Mouse (Mus musculus) hindbrain, embryonic 16.5 days (tissue): Measurements from ENCODE around the gene Itga1. TPM values are rescaled to one million over a fixed set of nuclear protein-coding genes. Genes with fewer than 3 reads are reported as not detected.

Experiments
- ATAC-seq: fragments of 200-750 bp; cut with Nextera tagmentation; 2 replicates; pipeline ENCODE4 v1.8.0; 2017; ENCODE audit warnings: moderate TSS enrichment, moderate library complexity
- H3K27ac ChIP-seq: fragments of 300-500 bp; sonication (generic); 2 replicates; pipeline ENCODE4 v1.5.1; 2014; ENCODE audit warnings: low read depth, mild to moderate bottlenecking, control low read depth, low read length, moderate library complexity
- H3K27me3 ChIP-seq: fragments of 300-500 bp; sonication (generic); replicated peaks from 2 replicates; pipeline ENCODE4 v1.6.1; 2014; ENCODE audit warnings: low read length; ENCODE audit not compliant: control insufficient read depth, insufficient read depth
- H3K36me3 ChIP-seq: fragments of 300-500 bp; sonication (generic); 2 replicates; pipeline ENCODE4 v1.6.1; 2014; ENCODE audit warnings: mild to moderate bottlenecking, low read length, moderate library complexity, mixed read lengths; ENCODE audit not compliant: control insufficient read depth, insufficient read depth
- H3K4me1 ChIP-seq: fragments of 300-500 bp; sonication (generic); 2 replicates; pipeline ENCODE4 v1.6.1; 2014; ENCODE audit warnings: low read depth, low read length; ENCODE audit not compliant: control insufficient read depth, insufficient read depth
- H3K4me2 ChIP-seq: fragments of 300-500 bp; sonication (generic); 2 replicates; pipeline ENCODE4 v1.6.1; 2014; ENCODE audit warnings: mild to moderate bottlenecking, low read length, control low read depth, moderate library complexity
- H3K4me3 ChIP-seq: fragments of 300-500 bp; sonication (generic); 2 replicates; pipeline ENCODE4 v1.5.1; 2014; ENCODE audit warnings: mild to moderate bottlenecking, low read length, control low read depth, moderate library complexity
- H3K9ac ChIP-seq: fragments of 300-500 bp; sonication (generic); 2 replicates; pipeline ENCODE4 v1.6.1; 2014; ENCODE audit warnings: low read depth, mild to moderate bottlenecking, control low read depth, low read length, moderate library complexity
- H3K9me3 ChIP-seq: fragments of 300-500 bp; sonication (generic); 2 replicates; pipeline ENCODE4 v1.6.1; 2014; ENCODE audit warnings: mild to moderate bottlenecking, low read length, moderate library complexity; ENCODE audit not compliant: control insufficient read depth
- WGBS: fragments of 180-500 bp; shearing (Covaris S2); extraction: QIAGEN DNeasy Blood & Tissue Kit; methylation state at CpG from one replicate; pipeline ENCODE4 v1.1.7; 2014; 5-methylcytosine and 5-hydroxymethylcytosine counted together
- polyA plus RNA-seq: library from polyadenylated mRNA; unstranded; fragments of >200 nt; fragmentation: Nextera tagmentation; extraction: Ambion mirVana; gene quantifications from 2 replicates; pipeline ENCODE4 v1.2.1, GENCODE M21; 2015

The Itga1 gene
- polyA plus RNA-seq, 1 experiment from 2014 or later = 6.2 TPM

DNA sequence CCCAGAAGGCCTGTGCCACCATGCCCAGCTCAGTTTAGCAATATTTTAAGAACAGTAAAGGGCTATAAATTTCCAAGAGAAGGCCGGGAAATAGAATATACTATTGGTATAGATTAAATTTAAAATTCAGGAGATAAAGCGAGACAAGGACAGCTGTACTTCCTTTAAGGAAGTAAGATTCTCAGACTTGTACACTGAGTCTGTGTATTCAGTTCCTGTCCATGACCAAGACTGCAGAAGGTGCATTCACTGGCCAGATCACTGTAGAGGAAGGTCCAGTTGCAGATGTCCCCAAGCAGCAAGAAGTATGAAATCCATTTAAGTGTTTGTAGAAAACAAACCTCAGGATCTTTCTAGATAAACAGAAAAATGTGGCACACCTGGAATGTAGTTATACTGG is 28.3 kb upstream of the Itga1 start:
- no peaks in the 10 kb centered on the region for H3K9me3 ChIP-seq
- no peak overlapping the region for H3K4me2 ChIP-seq
- WGBS = 93% methylated on average over 2 of the region's 2 CpGs
- no peaks in the 10 kb centered on the region for H3K36me3 ChIP-seq
- no peak for ATAC-seq
- no peak overlapping the region for H3K9ac ChIP-seq
- no peaks in the 10 kb centered on the region for H3K4me1 ChIP-seq
- no peak overlapping the region for H3K4me3 ChIP-seq
- H3K27ac ChIP-seq = no peak overlapping the region
- H3K27me3 ChIP-seq = no peaks in the 10 kb centered on the region

GRCm38 (mm10) chr13:115127826-115128225 is 26.1 kb upstream of the Itga1 start:
- Histone ChIP-seq H3K9ac (no peak overlapping the region), H3K9me3 (no peaks in the 10 kb centered on the region), H3K4me1 (no peaks in the 10 kb centered on the region), H3K4me3 (no peak overlapping the region), H3K36me3 (no peaks in the 10 kb centered on the region), H3K4me2 (no peak overlapping the region), H3K27ac (no peak overlapping the region), H3K27me3 (no peaks in the 10 kb centered on the region)
- ATAC-seq = no peak
- 82% methylated on average over 1 of the region's 1 CpGs for WGBS

- H3K9ac ChIP-seq = no peak overlapping the region
- H3K4me3 ChIP-seq = no peak overlapping the region
- no peaks in the 10 kb centered on the region for H3K9me3 ChIP-seq
- ATAC-seq = no peak
- H3K36me3 ChIP-seq = no peaks in the 10 kb centered on the region
- H3K27ac ChIP-seq = no peak overlapping the region
- 97% methylated on average over 2 of the region's 2 CpGs for WGBS
- no peaks in the 10 kb centered on the region for H3K4me1 ChIP-seq
- no peaks in the 10 kb centered on the region for H3K27me3 ChIP-seq
- no peak overlapping the region for H3K4me2 ChIP-seq
Observed at GRCm38 (mm10) chr13:115126534-115126933, 24.8 kb upstream of the Itga1 start.

GRCm38 (mm10) chr13:115125130-115125529 is 23.4 kb upstream of the Itga1 start:
- Histone ChIP-seq H3K9ac (no peak overlapping the region), H3K4me1 (no peaks in the 10 kb centered on the region), H3K4me3 (no peak overlapping the region), H3K9me3 (no peaks in the 10 kb centered on the region), H3K36me3 (no peaks in the 10 kb centered on the region), H3K4me2 (no peak overlapping the region), H3K27ac (no peak overlapping the region), H3K27me3 (no peaks in the 10 kb centered on the region)
- no peak for ATAC-seq
- 90% methylated on average over 4 of the region's 4 CpGs for WGBS

DNA sequence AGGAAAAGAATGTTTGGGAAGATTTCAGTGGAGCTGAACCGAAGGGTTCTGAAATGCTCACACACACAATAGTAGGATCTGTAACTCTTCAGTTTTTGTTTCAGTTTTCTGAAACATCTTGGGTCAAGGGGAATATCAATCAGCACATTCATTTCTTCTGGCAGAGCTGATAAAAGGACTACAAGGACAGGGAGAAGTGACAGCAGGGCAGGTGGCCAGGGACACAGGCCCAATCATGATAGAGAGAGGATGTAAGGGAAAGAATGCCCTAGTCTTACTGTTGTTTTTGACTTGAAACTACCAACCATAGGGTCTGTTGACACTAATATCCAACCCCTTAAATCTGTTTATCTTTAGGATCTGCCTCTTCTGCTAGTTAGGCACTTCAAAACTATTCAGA is 22.8 kb upstream of the Itga1 start:
- Histone ChIP-seq H3K36me3 (no peaks in the 10 kb centered on the region), H3K4me1 (no peaks in the 10 kb centered on the region), H3K9ac (no peak overlapping the region), H3K4me2 (no peak overlapping the region), H3K4me3 (no peak overlapping the region), H3K27me3 (no peaks in the 10 kb centered on the region), H3K9me3 (no peaks in the 10 kb centered on the region), H3K27ac (no peak overlapping the region)
- ATAC-seq = no peak
- WGBS = 80% methylated on average over 1 of the region's 1 CpGs

DNA sequence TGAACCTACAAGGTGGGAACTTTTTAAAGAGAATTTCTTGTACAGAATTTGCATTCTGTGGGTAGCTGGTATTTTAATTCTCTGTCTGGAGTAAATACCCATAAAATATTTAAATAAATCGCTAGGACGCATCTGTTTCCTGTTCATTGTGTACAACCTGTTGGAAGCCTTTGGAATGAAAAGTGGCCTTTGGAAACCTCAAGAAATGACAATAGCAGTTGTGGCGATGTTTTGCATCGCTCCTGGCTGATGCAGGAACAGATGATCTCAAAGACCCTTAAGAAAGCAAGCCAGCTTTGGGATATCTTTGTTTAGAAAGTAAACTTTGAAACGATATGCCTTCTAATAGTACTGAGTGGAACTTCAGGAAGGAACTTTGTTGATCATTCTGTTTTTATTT is 17.0 kb upstream of the Itga1 start:
- Histone ChIP-seq H3K9ac (no peak overlapping the region), H3K4me2 (no peak overlapping the region), H3K4me1 (no peaks in the 10 kb centered on the region), H3K27ac (no peak overlapping the region), H3K9me3 (no peaks in the 10 kb centered on the region), H3K36me3 (no peaks in the 10 kb centered on the region), H3K4me3 (no peak overlapping the region), H3K27me3 (no peaks in the 10 kb centered on the region)
- WGBS = 53% methylated on average over 5 of the region's 5 CpGs
- no peak for ATAC-seq

- Histone ChIP-seq H3K9ac (no peak overlapping the region), H3K9me3 (no peaks in the 10 kb centered on the region), H3K27ac (no peak overlapping the region), H3K27me3 (no peaks in the 10 kb centered on the region), H3K4me1 (no peaks in the 10 kb centered on the region), H3K36me3 (no peaks in the 10 kb centered on the region), H3K4me2 (no peak overlapping the region), H3K4me3 (no peak overlapping the region)
- 83% methylated on average over 3 of the region's 3 CpGs for WGBS
- ATAC-seq = no peak
Observed at GRCm38 (mm10) chr13:115118195-115118594, 16.4 kb upstream of the Itga1 start.

- H3K4me3 ChIP-seq = no peak overlapping the region
- no peaks in the 10 kb centered on the region for H3K27me3 ChIP-seq
- no peak overlapping the region for H3K4me2 ChIP-seq
- H3K9ac ChIP-seq = no peak overlapping the region
- no peak for ATAC-seq
- no peak overlapping the region for H3K27ac ChIP-seq
- no peaks in the 10 kb centered on the region for H3K9me3 ChIP-seq
- H3K36me3 ChIP-seq = no peaks in the 10 kb centered on the region
- no peaks in the 10 kb centered on the region for H3K4me1 ChIP-seq
- 89% methylated on average over 3 of the region's 3 CpGs for WGBS
Observed at GRCm38 (mm10) chr13:115116930-115117621, 15.3 kb upstream of the Itga1 start.

GRCm38 (mm10) chr13:115109628-115110027 is 7.9 kb upstream of the Itga1 start:
- Histone ChIP-seq H3K9ac (no peak overlapping the region), H3K4me2 (no peak overlapping the region), H3K27me3 (no peaks in the 10 kb centered on the region), H3K4me3 (no peak overlapping the region), H3K27ac (no peak overlapping the region), H3K36me3 (no peaks in the 10 kb centered on the region), H3K4me1 (no peaks in the 10 kb centered on the region), H3K9me3 (no peaks in the 10 kb centered on the region)
- WGBS = 82% methylated on average over 4 of the region's 4 CpGs
- no peak for ATAC-seq

DNA sequence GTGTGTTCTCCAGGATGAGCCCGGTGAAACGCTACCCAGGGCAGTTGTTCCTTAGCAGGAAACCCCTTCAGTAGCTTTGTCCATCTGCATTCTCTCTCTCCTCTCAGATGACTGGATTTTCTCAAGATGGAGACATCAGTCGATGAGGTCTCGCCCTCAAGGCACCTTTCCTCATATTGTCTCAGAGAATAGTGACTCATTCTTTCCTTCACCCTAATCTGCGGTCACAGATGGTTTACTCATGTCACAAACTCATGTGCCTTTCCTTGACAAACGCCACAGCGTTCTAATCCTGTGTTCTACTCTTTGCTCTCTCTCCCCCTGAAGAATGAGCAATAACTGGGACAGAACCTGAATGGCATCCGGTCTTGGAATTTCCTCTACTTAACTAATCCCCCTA is 5.7 kb upstream of the Itga1 start:
- H3K9ac ChIP-seq = no peak overlapping the region
- 93% methylated on average over 8 of the region's 8 CpGs for WGBS

More for the DNA sequence above, 5.7 kb upstream of the Itga1 start:
- ATAC-seq = no peak
- Histone ChIP-seq H3K4me3 (no peak overlapping the region), H3K36me3 (no peaks in the 10 kb centered on the region), H3K27me3 (0 out of 2 replicates have a peak, but pooled peaks cover 2% of the 10 kb centered on the region), H3K4me1 (no peaks in the 10 kb centered on the region), H3K27ac (no peak overlapping the region), H3K4me2 (no peak overlapping the region), H3K9me3 (no peaks in the 10 kb centered on the region)
